Mouse (Mus musculus) mouse embryonic stem cell (cell line): ENCODE results near the gene Pde3b.
"Not testable (repeated sequence)": the region's sequence is repeated elsewhere in the genome, so short reads cannot be mapped to it uniquely, and the experiment has no call there.

Experiments
- in situ Hi-C, 2 experiments: fragments of 300-500 bp; cut with MboI; formaldehyde crosslinking; loops; 1 replicate in 1 of 2; 3 replicates in 1 of 2; pipeline ENCODE4 v1.14.3; 2019 to 2020; ENCODE audit warnings: low sequenced_read_pairs in 2 of 2, low pct_unique_long_range_greater_than_20kb in 1 of 2, mixed read lengths in 1 of 2; ENCODE audit not compliant: unreplicated experiment in 1 of 2

The Pde3b gene

DNA sequence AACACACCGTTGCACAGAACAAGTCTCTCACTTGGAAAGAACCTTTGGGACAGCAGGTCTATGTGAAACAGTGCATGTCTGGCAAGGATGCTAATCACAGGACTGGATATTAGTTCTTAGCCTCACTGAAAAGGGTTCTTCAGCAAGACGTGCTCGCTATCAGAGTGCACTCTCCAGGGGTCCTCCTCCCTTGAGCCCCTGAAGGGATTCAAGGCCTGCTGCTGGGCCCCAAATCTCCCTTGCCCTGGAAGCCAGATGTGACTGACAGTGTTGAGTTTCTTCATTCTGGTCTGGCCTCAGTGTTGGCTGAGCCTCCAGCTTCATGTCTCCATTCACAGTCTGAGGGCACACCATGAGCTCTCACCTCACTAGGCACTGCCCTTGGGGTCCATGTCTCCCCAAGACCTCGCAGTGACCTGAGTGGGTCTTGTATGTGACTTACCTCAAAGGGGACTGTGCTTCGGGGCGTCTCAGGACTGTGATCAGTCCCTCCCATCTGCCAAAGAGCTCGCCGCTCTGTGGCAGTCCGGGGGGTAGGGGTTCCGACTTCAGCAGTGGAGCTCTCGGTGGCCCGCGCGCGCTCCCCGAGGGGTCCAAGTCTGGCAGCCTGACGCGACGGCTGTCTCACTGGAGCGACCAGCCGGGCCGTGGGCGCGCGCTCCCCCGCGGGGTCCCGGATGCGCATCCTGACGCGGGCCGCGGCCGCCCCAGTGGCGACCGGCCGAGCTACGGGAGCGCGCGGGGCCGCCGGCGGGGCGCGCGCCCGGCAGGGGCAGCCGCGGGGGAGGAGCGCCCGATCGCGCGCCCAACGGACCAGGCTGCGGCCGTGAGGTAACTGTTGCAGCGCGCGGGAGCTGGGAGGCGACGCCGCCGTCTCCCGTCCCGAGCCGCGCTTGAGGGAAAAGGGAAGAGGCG, at the start of gene Pde3b:
Gene Pde3b (plus strand): TSS at position 861 of the 915 bp plus-strand sequence.
- in situ Hi-C loops, result no loop called here

DNA sequence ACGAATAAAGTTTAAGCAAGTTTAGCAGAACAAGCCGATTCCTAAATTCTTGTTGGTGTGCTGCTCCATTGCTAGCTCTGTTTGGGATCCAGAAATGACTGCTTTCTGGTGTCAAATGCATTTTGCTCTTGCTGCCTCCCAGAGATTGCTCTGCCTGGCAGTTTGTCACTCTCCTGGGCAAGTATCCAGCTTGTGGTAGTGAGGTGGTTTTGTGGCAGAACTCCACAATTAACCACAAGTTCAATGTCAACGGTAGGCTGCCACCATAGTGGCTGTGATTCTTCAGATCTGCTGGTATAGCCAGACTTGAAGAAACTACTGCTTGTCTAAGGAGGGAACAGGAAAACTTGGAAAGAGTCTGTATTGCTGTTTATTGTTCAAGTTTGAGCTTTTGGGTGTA, 13.0 kb upstream of the Pde3b start:
- in situ Hi-C loops, result no loop called here

DNA sequence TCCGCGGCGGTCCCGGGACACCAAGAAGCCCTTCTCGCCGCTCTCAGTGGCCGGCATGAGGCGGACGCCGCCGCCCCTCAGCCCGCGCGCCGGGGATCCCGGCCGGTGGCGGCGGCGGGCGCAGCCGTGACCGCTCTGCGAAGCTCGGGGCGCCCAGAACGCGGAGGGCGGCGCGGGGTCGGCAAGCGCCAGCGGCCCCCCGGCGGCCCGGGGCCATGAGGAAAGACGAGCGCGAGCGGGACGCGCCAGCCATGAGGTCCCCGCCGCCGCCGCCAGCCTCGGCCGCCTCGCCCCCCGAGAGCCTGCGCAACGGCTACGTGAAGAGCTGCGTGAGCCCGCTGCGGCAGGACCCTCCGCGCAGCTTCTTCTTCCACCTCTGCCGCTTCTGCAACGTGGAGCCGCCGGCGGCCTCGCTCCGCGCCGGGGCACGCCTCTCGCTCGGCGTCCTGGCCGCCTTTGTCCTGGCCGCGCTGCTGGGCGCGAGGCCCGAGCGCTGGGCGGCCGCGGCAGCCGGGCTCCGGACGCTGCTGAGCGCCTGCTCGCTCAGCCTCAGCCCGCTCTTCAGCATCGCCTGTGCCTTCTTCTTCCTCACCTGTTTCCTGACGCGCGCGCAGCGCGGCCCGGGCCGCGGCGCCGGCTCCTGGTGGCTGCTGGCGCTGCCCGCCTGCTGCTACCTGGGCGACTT, 397 bp downstream of the Pde3b start:
- in situ Hi-C loops, result no loop called here

DNA sequence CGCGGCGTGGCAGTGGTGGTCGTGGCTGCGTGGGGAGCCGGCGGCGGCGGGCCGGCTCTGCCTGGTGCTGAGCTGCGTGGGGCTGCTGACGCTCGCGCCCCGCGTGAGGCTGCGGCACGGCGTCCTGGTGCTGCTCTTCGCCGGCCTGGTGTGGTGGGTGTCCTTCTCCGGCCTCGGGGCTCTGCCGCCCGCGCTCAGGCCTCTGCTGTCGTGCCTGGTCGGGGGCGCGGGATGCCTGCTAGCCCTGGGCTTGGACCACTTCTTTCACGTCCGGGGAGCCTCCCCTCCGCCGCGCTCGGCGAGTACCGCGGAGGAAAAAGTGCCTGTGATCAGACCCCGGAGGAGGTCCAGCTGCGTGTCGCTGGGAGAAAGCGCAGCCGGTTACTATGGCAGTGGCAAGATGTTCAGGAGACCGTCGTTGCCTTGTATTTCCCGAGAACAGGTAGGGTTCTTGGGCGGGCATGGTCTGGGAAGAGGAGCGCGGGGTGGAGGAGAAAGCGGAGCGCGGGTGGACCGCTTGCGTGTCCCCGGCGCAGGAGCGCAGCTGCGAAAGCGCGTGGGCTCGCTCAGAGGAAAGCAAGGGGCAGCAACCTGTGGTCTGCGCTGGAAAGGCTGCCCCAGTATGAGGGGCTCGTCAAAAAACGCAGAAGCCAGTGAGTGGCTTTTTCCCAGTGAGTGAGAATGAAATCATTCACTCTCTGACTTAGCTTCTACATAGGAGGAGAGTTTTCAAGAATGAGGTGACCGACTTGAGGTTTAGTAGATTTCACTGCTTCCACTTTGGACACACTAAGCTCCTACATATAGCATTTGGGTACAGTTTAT, 1.2 kb downstream of the Pde3b start:
- in situ Hi-C loops, result no loop called here

DNA sequence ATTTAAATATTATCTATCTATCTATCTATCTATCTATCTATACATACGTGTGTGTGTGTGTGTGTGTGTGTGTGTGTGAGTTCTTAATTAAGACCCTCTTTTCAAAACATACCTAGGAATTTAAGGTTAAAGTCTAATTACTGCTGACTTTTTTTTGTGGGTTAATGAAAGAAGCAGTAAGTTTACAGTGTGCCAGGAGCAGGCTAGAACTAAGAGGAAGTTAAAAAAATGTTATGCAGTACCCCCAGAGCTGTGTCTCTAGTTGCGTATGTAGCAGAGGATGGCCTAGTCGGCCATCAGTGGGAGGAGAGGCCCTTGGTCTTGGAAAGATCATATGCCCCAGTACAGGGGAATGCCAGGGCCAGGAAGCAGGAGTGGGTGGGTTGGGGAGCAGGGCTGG, 4.2 kb downstream of the Pde3b start:
- in situ Hi-C loops, result not testable (repeated sequence)

DNA sequence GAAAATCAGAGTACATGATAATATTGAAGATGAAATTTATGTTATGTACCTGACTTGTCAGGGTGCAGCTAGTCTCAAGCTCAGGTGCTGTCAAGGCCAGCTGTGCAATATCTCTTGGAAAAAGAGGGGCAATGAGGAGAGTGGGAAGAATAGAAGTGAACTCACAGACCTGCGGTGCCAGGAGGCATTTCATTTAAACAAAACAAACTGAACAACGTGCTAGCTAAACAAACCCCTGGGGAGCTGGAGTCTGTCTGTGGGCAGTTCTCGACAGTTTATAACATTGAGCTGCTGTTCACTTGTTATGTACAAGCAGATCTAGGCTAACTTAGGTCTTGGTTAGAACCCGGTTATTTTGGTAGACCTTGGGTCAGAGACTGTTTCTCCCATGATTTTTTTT, 5.8 kb downstream of the Pde3b start:
- in situ Hi-C loops, result no loop called here

DNA sequence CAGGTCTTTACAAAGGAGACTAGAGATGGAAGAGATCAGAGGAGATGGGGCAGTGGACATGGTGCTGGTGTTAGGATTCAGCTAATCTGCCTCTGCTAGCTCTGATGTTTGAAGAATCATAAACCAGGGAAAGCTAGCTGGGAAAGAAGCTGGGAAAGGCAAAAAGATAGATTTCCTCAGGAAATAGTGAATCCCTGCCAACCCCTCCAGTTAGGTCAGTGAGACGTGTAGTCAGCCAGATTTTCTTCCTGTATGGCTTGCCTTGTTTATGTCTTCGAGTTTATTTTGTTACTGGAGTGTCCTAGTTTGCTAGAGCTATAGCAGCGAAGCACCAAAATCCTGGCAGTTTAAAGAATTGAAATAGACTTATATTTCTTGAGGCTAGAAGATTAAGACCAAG, 7.1 kb downstream of the Pde3b start:
- in situ Hi-C loops, result no loop called here

DNA sequence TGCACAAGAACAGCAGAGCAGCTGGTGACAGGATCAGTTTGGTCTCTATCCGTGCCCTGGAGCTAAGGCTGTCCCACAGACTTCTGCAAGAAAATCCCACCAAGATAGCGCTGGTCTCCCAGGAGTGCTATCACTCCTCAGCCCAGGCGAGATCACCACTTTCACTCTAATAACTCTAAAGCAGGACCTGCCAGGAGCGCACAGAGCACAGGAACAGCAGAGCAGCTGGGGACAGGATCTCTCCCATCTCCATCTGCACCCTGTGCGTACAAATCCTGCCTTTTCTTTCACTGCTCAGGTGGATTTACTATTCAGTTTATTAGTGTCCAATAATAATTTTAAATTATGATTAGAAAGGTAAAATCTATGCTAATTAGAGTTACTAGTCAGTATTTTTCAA, 14.7 kb downstream of the Pde3b start:
- in situ Hi-C loops, result no loop called here

DNA sequence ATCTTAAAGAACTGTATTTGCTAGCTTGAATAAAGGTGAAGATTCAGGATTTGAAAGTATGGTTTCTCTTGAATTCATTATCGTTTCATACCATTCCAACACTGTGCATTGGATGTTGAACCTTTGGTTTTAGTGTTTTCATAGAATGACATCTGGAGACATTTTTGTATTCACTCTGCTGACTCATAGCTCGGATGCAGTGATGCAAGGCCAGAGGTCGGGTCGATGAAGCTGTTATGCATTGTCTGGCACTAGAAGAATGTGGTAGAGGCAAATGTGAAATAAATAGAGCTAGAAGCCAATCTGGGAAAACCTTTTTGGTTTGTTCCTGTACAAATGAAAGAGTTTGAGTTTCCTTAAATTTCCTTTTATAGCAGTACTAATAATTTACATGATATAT, 16.9 kb downstream of the Pde3b start:
- in situ Hi-C loops, result no loop called here

DNA sequence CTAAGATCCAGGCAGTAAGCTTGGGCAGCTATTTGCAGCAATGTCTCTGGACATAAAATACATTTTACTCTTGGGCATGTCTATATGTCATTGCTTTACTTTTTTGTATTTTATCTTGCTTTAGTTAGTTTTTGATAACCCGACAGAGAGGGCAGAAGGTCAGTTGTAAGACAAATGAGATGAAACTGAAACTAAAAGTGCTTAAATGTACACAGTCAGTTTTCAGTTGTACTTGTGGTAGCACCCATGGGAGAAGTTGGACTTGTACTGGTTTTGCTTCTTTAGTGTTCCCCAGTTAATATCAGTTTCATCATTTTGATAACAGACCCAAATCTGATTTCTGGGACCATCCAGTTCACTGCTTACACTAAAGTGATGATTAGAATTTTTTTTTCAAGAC, 24.6 kb downstream of the Pde3b start:
- in situ Hi-C loops, result no loop called here

DNA sequence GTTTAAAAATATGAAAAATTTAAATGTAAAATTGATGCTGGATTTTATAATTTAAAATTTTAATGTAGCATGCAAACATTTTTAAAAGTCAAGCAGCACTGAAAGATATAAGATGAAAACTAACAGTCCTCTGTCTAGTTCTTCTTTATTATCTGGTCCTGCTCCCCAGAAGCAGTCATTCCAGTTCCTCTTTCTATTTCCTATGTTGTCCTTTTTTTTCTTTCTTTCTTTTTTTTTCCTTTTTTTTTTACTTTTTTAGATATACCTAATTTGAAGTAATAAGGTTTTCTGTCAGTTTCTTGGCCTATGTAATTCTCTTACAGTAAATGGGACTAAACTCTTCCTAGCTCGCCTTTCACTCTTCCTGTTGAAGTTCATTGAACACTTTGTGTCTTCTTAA, 25.4 kb downstream of the Pde3b start:
- in situ Hi-C loops, result no loop called here

DNA sequence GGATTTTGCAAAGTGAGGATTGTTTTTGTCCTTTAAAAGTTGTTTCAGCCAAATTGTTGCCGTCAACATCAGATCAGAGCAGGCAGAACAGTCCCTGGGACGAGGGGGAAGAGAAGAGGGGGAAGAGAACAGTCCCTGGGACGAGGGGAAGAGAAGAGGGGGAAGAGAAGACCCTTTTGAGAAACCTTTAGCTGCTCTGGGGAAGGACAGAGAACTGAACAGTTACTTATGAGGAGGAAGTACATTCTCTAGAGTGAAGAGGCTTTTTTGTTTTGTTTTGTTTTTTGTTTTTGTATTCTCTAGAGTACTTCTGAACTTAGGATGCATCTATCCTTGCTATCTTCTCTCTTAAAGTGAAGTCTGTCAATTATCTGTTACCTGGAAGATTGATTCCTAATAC, 37.8 kb downstream of the Pde3b start:
- in situ Hi-C loops, result no loop called here

DNA sequence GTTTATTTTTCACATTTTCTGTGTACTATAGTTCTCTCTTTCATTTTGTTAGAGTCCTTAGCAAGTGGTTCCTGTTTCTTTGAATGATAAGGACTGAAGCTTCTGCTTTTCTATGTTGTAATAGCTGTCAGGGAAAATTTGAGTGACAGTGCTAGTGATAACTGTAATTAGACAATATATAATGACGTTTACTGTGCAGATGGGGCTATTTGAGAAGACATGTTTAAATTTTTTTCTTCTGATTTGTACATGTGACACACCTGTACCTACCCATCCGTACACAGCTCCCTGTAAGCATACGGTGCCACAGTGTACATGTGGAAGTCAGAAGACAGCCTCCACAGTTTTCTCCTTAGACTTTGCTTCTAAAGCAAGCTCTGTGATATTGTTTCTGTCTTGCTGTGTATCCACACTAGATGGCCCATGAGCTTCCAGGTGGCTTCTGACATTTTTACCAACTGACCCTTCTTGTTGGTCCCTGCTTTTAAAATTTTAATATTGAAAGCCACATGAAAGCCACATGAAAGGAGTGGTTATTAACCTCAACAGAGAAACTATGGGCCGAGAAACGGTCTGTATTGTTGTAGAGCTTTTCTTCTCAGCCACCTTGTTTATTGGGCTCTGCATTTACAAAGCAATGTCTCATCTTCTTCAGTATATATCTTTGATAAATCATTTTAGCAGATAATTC, 38.4 kb downstream of the Pde3b start:
- in situ Hi-C loops, result no loop called here

DNA sequence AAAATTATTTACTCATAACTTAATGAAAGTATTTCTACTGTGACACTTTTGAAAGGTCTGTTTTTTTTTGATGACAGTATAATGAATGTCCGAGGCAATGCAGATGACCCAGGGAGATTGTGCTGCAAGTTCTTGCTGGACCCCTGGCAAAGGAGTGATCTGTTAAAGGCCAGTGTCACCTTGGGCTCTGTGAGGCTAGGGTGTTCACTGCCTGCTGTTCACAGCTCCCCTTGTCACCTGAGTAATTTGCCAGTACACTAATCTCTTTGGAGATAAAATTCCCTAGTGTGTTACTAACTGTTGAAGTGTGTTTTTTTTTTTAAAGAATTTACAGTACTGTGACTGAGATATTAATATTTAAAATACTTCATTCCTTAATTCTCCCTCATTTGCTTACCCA, 39.8 kb downstream of the Pde3b start:
- in situ Hi-C loops, result no loop called here

DNA sequence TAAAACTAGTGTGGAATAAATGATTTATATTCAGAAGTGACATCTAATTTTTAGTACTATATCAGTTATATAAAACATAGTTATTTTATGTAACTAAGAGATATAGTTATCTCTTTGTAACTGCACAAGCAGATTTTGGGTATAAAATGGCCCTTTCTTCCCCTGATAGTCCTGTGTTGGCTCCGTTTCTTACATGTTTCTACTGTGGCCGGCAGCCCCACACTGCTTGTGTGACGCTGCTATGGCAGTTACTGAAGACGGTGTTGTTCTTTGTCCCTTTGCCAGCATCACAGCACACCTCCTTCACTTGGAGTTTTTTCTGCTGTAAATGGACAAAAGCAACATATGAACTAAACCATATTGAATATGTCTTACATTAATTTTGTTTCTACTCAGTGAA, 41.8 kb downstream of the Pde3b start:
- in situ Hi-C loops, result no loop called here

DNA sequence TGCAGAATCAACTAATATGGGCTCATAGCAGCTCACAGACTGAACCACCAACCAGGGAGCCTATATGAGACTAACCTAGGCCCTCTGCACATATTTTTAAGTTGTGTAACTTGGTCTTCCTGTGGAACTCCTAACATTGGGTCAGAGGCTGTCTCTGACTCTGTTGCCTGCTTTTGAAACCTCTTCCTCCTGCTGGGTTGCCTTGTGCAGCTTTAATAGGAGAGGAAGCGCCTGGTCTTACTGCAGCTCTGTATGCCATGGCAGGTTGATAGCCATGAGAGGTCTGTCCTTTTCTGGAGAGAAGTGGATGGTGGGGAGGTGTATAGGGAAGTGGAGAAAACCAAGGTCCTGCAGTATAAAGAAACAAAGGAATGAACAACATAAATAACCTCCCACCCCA, 44.8 kb downstream of the Pde3b start:
- in situ Hi-C loops, result no loop called here

DNA sequence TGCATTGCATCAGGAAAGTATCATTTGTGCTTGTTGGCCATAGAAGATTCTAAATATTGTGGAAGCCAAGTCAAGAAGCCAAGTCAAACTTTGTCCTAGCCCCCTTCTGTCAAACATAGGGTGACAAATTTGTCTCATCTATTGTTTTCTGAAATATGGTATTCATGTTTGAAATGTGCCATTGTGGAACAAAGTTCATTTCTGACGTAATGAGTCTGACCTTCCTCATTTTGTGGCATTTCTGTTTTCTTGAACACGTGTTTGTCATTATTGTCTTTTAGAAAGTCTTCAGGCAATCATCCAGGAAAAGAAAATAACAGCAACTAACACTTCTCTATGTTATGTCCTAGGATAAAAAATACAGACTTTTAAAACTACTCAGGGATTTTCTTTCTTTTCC, 46.6 kb downstream of the Pde3b start:
- in situ Hi-C loops, result no loop called here

DNA sequence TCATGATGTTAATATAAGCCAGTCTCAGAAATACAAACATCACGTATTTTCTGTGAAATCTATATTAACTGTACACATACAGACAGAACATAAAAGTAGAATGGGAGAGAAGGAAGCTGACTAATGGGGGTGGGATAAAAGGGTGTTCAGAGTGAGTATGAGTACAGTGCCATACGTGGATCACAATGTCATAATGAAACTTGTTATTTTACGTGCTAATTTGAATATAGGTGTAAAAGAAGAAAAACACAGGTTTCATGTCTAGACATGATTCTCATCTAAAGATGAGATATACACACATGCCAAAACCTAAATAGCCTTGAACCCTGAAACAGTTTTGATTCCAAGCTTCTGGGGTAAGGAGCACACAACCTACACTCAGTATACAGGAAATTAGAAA, 51.3 kb downstream of the Pde3b start:
- in situ Hi-C loops, result no loop called here

DNA sequence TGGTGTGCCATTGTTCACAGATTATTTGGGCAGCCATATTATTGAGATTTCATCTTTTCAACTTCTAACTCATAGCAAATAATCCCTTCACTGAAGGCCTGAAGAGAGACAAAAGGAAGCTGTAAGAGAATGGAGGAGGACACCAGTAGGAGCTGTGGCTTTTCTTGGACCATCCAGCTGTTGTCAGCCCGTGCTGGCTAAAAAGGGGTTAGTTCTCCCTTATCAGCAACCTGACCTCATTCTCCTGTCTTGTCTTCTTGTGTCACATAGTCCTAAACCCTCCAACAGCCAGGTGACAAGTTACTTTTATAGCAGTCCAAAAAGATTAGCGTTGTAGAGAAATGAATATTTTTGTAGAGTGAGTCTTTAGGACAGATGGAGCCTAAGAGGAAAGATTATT, 57.4 kb downstream of the Pde3b start:
- in situ Hi-C loops, result no loop called here
